Mouse (Mus musculus): Measurements from ENCODE around the gene Pigk.

- no peak for TF ChIP-seq POLR2A (IDR thresholded peaks at IDR 0.05; ENCODE audit: low read depth, low read length)
- TF ChIP-seq CTCF (IDR thresholded peaks at IDR 0.05; ENCODE audit: extremely low read depth, insufficient read length, insufficient replicate concordance, low read depth, low read length), result no peak
These were observed 279.7 kb downstream of the Pigk start for GRCm38 (mm10) chr3:152993608-152994007.
